Mouse (Mus musculus) spleen, postnatal 36 days (tissue): ENCODE data around the gene M1ap.
A peak's percentile ranks its signal among the peaks of the same experiment; 100 is the strongest.

Source experiments
- DNase-seq, 2 experiments: peaks; one replicate each; pipeline ENCODE4 v3.0.0; 2022; ENCODE audit warnings: low spot score in 2 of 2, mixed read lengths in 1 of 2

Gene M1ap

DNA sequence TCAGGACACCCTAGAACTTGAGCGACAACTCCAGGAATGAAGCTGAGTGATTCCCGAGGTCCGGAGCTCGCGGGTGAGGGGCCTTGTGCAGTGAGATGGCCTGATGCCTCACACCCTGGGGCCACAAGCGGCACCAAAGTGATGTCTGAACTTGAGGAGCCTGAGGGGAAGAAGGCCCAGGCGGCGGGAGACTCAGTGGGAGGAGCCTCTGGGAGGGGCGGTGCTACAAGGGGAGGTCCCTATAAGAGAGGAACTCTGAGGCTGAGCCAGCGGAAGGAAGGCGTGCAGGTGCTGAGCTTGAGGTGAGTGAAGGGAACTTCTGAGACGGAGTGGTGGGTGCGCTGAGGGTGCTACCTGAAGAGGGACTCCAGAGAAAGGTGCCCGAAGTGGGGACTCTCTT is at the start of gene M1ap:
Gene M1ap (plus strand): TSS at position 252 of the 400 bp plus-strand sequence.
- no peak for DNase-seq

DNA sequence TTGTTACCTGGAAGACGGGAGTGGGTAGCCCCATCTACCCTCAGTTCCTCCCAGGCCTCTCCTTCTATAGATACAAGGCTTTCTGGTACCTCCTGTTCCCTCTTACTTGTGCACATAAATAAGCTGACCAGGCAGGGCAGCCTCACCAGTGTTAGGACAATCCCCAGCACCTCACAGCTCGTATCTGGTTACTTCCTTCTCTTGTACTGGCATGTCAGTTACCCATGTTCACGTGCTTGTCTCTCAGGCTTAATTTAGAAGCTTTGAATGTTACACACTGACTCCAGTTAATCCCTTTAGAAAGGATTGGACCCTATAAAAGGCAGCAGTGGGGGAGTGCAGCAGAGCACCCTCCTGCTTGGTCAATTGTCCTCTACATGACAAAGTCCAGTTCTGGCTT is 49.4 kb upstream of the M1ap start:
- no peak for DNase-seq

DNA sequence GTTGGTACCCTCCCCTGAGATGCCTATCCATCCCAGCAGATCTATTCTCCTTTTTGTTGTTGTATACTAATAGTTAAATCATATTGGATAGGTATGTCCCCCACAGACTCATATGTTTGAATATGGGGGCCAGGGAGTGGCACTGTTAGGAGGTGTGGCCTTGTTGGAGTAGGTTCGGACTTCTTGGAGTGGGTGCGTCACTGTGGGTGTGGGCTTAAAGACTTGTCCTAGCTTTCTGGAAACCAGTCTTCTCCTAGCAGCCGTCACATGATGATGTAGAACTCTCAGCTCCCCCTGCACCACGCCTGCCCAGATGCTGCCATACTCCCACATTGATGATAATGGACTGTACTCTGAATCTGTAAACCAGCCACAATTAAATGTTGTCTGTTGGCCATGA is 48.5 kb upstream of the M1ap start:
- no peak for DNase-seq

DNA sequence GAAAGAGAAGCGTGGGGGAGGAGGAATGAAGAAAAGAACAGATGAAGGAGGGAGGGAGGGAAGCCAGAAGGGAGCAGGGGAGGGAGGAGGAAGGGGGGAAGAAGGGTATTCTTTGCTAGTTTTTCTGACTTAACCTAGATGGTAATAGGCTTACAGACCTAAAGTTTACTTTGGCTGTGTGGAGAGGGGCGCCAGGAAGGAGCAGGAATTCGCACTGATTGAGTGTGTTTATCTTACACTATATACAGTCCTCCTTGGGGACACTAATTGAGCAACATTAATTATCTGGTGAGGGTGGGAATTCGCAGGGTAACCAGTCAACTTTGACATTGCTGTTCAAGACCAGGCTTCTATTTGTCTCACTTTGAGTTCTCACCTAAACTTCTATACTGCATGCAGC is 48.0 kb upstream of the M1ap start:
- no peak for DNase-seq

GRCm38 (mm10) chr6:82902559-82902958 is 44.1 kb upstream of the M1ap start:
- DNase-seq: no peak

GRCm38 (mm10) chr6:82906985-82907384 is 39.7 kb upstream of the M1ap start:
- no peak for DNase-seq

- DNase-seq: no peak
Measured at GRCm38 (mm10) chr6:82908034-82908433, 38.7 kb upstream of the M1ap start.

GRCm38 (mm10) chr6:82909136-82909855 is 37.4 kb upstream of the M1ap start:
- DNase-seq: peak; percentile 31 to 37

GRCm38 (mm10) chr6:82911303-82911702 is 35.4 kb upstream of the M1ap start:
- DNase-seq: no peak

DNA sequence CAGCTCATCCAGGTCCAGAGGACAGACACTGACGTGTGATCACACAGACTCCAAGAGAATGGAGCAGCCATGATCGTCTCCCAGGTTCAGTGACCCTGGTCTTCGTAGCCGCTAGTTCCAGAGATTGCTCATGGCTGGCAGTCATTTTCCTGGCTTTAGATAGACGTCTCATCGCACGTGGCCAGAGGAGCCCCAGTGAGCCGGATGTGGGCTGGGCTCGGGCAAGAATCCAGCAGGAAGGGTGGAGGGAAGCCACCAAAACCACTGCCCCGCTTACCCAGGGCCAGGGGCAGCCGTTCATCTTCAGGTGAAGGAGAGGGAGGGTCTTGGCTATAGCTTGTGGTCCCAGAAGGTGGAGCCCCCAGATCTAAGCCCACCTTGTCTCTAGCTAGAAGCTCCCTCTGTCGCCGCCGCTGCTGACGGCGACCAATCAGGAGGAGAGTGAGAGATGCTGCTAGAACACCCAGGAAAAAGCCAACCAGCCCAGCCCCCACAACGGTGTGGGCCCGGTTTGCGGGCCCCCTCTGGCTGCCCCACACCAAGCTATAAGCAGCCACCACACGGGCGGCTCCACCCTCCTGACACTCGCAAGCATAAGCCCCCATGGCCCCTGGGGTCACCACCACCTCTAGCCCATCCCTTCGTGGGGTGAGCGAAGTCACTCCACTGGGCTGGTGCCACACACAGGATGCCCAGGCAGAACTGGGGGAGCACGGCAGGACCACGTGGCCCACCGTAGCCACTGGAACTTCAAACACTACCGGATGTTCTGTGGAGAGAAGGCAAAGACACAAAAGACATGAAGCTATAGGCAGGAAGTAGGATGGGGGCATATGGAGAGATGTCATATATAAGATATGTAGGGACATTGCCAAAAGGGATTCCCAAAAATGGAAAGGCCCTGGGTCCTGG is 33.1 kb upstream of the M1ap start:
- peak; percentile 48 to 50 for DNase-seq

DNA sequence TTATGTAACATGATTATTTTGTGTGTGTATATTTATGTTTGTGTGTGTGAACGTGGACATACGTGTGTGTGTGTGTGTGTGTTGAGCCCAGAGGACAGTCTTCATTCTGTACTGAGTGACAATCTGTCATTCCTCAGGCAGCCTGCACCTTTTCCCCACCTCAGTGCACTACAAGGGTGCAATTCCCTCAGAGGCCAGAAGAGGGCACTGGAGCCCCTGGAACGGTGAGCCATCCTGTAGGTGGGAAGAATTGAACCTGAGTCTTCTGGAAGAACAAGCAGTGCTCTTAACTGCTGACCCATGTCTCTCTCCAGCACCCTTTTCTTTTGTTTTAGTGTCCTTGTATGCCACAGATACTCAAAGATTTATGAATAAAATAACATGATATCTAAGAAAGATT is 30.8 kb upstream of the M1ap start:
- DNase-seq: peak; percentile 31 to 47

DNA sequence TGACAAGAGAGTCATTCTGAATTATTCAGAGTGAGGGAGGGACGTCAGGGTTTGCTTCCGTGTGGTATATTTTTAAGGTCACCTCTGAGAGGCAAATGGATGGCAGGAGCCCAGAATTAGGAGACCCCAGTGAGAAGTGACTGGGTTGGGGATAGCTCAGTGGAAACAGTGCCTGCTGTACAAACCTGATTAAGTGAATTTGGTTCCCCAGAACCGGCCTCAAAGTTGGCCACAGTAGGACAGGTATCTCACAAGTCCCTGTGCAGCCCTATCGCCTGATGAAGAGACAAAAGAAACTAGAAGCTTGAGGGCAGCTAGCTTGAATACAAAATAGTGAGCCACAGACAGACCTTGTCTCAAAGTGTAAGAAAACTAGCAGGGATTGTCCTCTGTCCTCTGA is 30.2 kb upstream of the M1ap start:
- DNase-seq: no peak

- no peak for DNase-seq
Measured at GRCm38 (mm10) chr6:82917076-82917777, 29.5 kb upstream of the M1ap start.

- no peak for DNase-seq
Measured at GRCm38 (mm10) chr6:82917778-82918129, 28.9 kb upstream of the M1ap start.

DNA sequence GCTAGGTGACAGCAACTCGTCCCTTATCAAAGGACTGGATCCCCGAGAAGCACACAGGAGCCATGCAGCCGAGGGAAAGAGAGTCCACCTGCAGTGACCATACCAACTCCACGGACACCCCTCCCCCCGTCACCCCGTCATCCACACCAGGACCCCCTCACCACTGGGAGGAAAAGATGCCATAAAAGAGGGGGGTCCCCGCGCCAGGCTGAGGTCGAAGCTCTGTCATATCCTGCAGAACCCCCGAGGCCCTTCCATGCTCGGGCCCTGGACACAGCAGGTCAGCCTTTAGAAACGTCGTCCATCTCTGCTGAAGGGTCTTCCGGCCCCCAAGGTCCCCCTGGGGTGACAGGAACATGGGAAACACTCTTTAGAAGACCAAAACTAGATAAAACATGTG is 28.3 kb upstream of the M1ap start:
- DNase-seq: no peak

GRCm38 (mm10) chr6:82919520-82919919 is 27.2 kb upstream of the M1ap start:
- DNase-seq: no peak

GRCm38 (mm10) chr6:82921426-82922224 is 25.1 kb upstream of the M1ap start:
- DNase-seq: no peak

GRCm38 (mm10) chr6:82925005-82925404 is 21.7 kb upstream of the M1ap start:
- no peak for DNase-seq

GRCm38 (mm10) chr6:82926106-82926505 is 20.6 kb upstream of the M1ap start:
- DNase-seq: no peak

DNA sequence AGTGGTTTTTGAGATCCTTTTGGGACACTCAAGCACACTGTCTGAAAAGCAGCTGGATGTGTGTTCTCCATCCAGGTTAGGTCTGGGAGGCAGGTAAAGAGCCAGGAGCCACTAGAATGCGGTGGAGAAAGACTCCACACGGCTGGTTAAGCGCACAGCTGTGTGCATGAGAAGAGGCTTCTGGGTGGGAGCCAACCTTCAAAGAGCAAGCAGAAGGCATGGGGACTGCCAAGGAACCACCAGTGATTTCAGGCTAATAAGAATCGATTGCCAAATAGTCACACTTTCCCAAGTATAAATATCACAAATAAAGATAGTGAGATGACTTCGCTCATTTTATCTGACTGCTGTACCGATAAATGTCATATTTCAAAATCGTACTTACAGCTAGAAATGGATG is 20.2 kb upstream of the M1ap start:
- no peak for DNase-seq

GRCm38 (mm10) chr6:82927617-82928016 is 19.1 kb upstream of the M1ap start:
- DNase-seq: no peak
